Mouse (Mus musculus) right cerebral cortex, postnatal 4 days (tissue): ENCODE data around the gene Eef1akmt3.

Source experiments
- DNase-seq: peaks from one replicate; pipeline ENCODE4 v3.0.0-alpha.2; 2022

Gene Eef1akmt3

GRCm38 (mm10) chr10:127049395-127050118 is 8.2 kb upstream of the Eef1akmt3 start:
- DNase-seq: no peak

- DNase-seq: no peak
Observed at GRCm38 (mm10) chr10:127048608-127049394, 7.5 kb upstream of the Eef1akmt3 start.

GRCm38 (mm10) chr10:127047954-127048353 is 6.6 kb upstream of the Eef1akmt3 start, which contains the start of gene Cyp27b1:
Gene Cyp27b1, plus strand, starts transcription at chr10:127048250.
- no peak for DNase-seq

DNA sequence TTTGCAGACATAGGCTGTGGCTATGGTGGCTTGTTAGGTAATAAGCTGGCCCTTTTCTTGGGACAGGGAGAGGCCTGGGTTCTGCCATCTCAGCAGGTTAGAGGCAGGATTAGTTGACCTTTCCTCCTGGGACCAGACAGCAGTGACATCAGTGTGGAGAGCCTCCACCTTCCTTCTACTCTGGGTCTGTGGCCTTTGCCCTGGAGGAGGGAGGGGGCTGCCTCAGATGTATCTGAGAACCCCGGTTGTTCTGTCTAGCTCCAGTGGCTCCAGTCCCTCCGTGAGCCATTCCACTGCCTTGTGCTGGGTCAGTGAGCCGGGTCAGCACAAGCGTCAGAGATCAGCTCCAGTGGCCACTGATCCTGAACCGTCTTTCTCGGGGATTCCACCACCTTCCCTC is 1.9 kb upstream of the Eef1akmt3 start:
- DNase-seq: no peak

GRCm38 (mm10) chr10:127042468-127043115 is 1.3 kb upstream of the Eef1akmt3 start:
- DNase-seq: no peak

DNA sequence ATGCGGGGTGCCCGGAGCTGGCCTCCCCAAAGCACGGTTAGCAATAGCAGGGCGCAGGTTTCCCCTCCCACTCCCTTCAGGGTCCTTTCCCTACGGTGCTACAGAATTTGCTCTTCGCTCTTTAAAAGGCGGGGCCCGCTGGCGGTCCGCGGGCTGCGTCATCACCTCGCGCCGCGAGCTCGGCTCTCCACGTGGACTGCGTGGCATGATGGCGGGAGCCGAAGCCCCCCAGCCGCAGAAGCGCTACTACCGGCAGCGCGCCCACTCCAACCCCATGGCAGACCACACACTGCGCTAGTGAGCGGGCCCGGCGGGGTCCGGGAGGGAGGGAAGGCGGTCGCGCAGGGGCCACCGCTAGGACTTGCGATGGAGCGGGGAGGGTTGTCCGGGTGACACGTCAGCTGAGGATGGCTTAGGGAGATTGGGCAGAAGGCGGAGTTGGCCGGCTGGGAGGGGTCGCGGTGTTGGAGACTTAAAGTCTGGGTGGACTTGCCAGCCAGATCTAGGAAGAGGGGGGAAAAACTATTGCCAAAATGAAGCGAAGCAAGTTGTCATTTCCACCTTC is 543 bp upstream of the Eef1akmt3 start:
- DNase-seq: peak; percentile 91

- DNase-seq: no peak
Observed at GRCm38 (mm10) chr10:127040569-127041214, 621 bp downstream of the Eef1akmt3 start.

DNA sequence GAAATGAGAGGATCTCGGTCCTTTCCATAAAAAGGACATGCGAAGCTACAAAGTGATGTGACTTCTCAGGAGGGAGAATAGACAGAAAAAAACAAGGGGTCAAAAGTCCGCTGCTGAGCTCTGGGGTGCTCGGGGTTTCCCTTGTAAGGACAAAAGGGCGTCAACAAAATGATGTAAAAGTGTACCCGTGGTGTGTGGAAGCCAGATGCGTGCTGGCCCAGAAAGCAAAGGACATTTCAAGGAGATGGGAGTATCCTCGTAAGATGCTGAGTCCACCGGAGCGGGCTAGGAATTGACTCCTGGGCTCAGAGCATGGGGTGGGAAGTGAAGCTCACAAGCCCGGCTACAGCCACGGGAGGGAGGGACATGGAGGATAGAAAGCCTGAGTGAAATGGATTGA is 3.7 kb downstream of the Eef1akmt3 start:
- DNase-seq: no peak

DNA sequence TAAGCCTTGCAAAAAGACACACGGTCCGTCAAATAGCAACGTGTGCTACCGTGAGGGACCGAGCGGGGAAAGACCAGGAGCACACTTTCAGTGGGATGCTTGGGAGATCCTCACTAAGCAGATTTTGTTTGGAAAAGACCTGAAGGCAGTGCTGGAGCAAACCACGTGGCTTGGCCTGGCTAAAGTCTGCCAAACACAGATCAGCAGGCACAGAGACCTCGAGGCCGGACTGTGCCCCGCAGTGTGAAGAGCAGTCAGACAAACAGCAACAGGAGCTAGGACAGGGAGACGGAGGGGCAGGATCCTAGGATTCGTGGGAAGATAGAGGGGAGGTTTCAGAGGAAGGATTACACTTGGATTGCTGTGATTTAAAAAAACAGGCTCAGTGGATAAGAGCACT is 5.0 kb downstream of the Eef1akmt3 start:
- no peak for DNase-seq

- DNase-seq: no peak
Observed at GRCm38 (mm10) chr10:127033301-127033741, 8.0 kb downstream of the Eef1akmt3 start.

DNA sequence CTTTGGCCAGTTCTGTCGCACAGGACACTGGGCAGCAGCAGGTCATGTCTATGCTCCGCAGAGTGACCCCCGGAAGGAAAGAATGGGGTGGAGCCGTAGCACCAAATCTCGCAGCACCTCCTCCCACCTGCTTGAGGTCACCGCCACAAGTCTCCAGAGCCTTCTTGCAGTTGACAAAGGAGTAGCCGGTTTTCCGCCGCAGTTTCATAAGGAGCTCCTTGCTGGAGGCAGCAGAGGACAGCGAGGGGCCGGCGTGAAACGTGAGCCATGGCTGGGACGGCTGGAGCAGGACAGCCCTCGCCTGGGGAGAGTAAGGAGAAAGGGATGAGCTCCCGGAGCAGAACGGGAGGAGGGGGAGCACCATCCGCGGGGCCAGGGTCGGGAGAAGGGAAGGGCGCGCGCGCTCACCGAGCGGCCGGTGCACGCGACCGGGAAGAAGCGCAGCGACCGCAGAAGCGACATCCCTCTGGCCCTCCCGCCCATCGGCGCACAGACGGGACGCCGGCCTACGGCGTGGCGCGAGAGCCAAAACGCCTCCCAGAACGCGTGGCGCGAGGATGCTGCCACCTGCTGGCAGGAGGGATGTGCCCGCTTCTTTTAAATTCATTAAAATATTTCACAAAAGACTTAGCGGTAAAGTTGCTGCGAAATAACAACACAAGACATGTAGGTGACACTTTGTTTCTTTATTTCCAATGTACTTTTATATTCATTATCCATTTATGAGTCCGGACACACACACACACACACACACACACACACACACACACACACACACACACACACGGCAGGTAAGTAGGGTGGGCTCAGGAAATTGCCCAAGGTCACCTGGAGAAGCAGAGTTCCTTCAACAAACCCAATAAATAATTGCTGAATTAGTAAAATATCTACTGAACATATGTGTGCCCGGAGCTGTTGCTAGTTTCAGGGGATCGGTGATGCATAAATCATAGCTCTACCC is 10.7 kb downstream of the Eef1akmt3 start, which contains the start of gene Tsfm:
Tsfm (minus strand) TSS at position 505 of the 961 bp plus-strand sequence.
- peak; percentile 98 for DNase-seq

DNA sequence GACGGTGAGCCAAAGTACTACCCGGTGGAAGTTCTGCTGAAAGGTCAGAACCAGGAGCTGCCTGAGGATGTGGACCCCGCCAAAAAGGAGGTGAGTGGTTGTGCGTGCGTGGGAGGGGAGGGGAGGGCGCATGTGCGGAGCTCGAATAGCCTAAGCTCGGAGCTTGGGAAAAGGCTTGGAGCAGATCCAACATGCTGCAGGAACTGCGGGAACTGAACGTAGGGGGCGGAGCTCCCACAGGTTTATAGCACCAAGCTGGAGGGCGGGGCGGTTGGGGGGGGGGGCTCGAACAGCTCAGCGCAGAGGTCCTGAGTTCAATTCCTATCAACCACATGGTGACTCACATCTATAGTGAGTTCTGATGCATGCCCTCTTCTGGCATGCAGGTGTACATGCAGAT is 22.9 kb downstream of the Eef1akmt3 start:
- DNase-seq: no peak

DNA sequence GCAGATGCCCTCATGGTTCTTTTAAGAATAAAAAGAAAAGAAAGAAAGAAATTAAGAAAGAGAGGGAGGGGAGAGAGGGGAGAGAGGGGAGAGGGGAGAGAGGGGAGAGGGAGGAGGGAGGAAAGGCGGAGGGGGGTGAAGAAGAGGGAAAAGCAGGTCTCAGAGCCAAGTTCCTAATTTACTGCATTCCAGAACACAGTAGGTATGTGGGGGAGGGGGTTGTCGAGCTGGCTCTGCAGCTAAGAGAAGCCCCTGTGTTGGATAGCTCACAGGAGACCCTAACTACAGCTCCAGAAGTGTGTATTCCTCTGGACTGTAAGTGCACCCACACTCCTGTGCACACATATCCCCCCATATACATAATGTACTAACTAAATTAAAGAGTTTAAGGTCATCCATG is 24.2 kb downstream of the Eef1akmt3 start:
- no peak for DNase-seq

GRCm38 (mm10) chr10:127016488-127016887 is 24.8 kb downstream of the Eef1akmt3 start:
- no peak for DNase-seq

GRCm38 (mm10) chr10:127003806-127004205 is 37.5 kb downstream of the Eef1akmt3 start:
- no peak for DNase-seq

DNA sequence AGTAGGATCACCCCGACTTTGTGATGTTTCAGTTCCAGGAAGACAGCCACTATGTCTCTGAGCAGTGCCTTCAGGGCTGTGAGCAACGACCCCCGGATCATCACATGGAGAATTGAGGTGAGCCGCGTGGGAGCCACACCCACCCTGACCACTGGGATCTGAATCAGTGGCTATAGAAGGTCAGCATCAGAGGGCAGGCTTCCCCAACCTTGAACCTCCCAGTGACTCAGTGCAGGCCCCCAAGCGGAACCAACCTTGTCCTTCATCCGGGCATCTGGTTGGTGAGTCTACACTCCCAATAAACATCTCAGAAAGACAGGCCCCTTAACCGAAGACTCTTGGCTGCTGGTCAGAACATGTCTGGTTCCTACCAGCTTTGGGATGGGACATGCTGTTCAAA is 38.0 kb downstream of the Eef1akmt3 start:
- DNase-seq: no peak

DNA sequence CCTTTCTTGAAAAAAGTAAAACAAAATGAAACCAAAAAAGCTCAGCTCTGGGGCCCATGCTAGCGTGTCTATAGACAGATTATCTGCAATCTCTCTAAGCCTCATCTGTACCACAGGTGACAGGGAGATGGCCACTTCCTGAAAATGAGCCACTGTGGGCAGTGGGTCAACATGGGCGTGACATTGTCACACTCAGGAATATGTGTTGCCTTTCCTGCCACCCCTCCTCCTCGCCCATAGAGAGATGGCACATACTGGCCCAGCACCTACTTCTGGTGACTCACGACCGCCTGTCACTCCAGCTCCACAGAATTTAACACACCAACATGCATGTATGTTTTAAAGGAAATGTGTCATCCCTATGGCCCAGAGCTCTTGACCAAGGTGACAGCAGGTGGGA is 38.5 kb downstream of the Eef1akmt3 start:
- DNase-seq: no peak

DNA sequence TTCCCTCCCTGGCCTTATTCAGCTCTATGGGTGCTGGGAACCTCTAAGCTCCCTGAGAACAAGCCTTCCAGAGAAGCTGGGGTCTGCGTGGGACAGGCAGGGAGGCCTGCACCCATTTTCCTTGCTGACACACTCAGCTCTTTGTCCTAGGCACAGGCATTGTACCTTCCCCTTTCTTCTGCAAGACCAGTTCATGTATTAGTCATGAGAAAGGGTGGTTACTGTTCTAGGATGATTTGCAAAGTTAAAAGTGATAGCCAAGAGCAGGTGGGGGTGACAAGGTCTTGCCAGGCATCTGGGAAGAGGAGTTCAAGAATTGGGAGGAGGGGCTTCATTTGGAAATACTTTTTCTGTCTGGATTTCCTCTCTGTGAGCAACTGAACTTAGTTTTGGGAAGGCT is 39.3 kb downstream of the Eef1akmt3 start:
- no peak for DNase-seq

GRCm38 (mm10) chr10:127001297-127001696 is 40.0 kb downstream of the Eef1akmt3 start:
- DNase-seq: no peak

DNA sequence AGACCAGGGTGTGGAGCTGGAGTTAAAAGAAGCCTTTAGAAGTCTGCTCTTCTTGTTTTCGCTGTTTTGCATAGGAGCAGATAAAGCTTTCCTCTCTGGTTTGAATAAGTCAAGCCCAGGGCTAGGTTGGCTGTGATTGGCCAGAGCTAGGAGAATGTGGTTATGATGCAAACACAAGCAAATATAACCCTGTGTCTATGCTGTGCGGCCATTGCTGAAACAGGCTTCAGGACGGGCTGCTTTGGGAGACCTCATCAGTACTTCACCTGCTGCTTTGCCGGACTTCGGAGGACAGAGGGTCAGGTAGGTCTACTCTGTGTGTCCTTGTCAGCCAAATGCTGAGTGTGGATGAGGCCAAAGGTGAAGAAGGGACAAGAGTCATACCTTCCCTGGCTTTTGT is 40.8 kb downstream of the Eef1akmt3 start, which contains the start of gene Avil:
Avil (plus strand) TSS at position 181 of the 400 bp plus-strand sequence.
- DNase-seq: no peak
